Mouse (Mus musculus) liver, embryonic 11.5 days (tissue): ENCODE data around the gene Ccdc54. TPM values are rescaled to one million over a fixed set of nuclear protein-coding genes. Genes with fewer than 3 reads are reported as not detected.

Experiments
- ATAC-seq: fragments of 200-750 bp; cut with Nextera tagmentation; replicated peaks from 2 replicates; pipeline ENCODE4 v1.8.0; 2017; ENCODE audit warnings: moderate number of reproducible peaks, mild to moderate bottlenecking, moderate TSS enrichment, moderate library complexity; ENCODE audit not compliant: low FRiP score
- DNase-seq: peaks from one replicate; pipeline ENCODE4 v3.0.0-alpha.2; 2017; ENCODE audit warnings: low spot score
- H3K27ac ChIP-seq: fragments of 300-500 bp; sonication (generic); 2 replicates; pipeline ENCODE4 v1.5.1; 2014; ENCODE audit warnings: mild to moderate bottlenecking, low read depth, low read length, control low read depth
- H3K27me3 ChIP-seq: fragments of 300-500 bp; sonication (generic); replicated peaks from 2 replicates; pipeline ENCODE4 v1.6.1; 2014; ENCODE audit warnings: low read length, mixed read lengths; ENCODE audit not compliant: control insufficient read depth, insufficient read depth
- H3K36me3 ChIP-seq: fragments of 300-500 bp; sonication (generic); 2 replicates; pipeline ENCODE4 v1.6.1; 2014; ENCODE audit warnings: mild to moderate bottlenecking, low read length, moderate library complexity, mixed read lengths; ENCODE audit not compliant: control insufficient read depth, insufficient read depth
- H3K4me1 ChIP-seq: fragments of 300-500 bp; sonication (generic); replicated peaks from 2 replicates; pipeline ENCODE4 v1.6.1; 2014; ENCODE audit warnings: low read length, mixed read lengths; ENCODE audit not compliant: control insufficient read depth, insufficient read depth
- H3K4me2 ChIP-seq: fragments of 300-500 bp; sonication (generic); 2 replicates; pipeline ENCODE4 v1.6.1; 2014; ENCODE audit warnings: mild to moderate bottlenecking, control low read depth, moderate library complexity
- H3K4me3 ChIP-seq: fragments of 300-500 bp; sonication (generic); 2 replicates; pipeline ENCODE4 v1.5.1; 2014; ENCODE audit warnings: low read depth, low read length, control low read depth
- H3K9ac ChIP-seq: fragments of 300-500 bp; sonication (generic); 2 replicates; pipeline ENCODE4 v1.6.1; 2014; ENCODE audit warnings: low read depth, low read length, control low read depth
- H3K9me3 ChIP-seq: fragments of 300-500 bp; sonication (generic); 2 replicates; pipeline ENCODE4 v1.6.1; 2016; ENCODE audit warnings: low read length, inconsistent platforms, mixed read lengths; ENCODE audit not compliant: control insufficient read depth
- WGBS: fragments of 180-500 bp; shearing (Covaris S2); extraction: QIAGEN DNeasy Blood & Tissue Kit; methylation state at CpG from one replicate; pipeline ENCODE4 v1.1.7; 2014; 5-methylcytosine and 5-hydroxymethylcytosine counted together
- polyA plus RNA-seq: library from polyadenylated mRNA; unstranded; fragments of >200 nt; fragmentation: Nextera tagmentation; extraction: Ambion mirVana; gene quantifications from 2 replicates; pipeline ENCODE4 v1.2.1, GENCODE M21; 2014

Ccdc54 gene
- polyA plus RNA-seq, 1 experiment from 2014 or later, result not detected

DNA sequence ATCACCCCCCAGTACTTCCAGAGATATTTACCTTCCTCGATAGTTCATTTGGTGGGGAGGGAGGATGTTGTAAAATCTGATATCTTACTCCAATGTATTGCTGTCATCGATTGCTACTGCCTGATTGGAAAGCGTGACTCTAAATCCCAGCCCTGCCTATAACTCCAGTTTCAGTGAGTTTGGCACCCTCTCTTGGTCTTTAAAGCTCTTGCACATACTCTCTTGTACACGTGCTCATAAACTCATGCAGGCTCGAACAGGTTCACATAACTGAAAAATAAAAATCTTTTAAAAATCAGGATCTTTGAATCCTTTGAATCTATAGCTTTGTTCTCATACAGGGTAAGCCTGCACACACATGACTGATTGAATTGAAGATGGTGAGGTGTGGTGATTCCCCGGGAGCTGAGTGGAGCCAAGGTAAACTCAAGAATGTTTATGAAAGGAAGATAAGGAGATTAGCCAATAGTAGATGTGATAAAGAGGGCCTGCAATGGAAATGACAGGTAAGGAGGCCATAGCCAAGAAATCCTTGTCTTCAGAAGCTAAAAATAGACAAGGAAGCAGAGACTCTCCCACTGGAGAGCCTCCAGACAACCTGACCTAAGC is 31.7 kb downstream of the Ccdc54 start:
- DNase-seq (no peak), ATAC-seq (no peak)
- H3K9me3 ChIP-seq, result no peaks in the 10 kb centered on the region
- H3K27ac ChIP-seq, result no peak overlapping the region
- H3K27me3 ChIP-seq, result no peaks in the 10 kb centered on the region
- H3K4me1 ChIP-seq, result no peaks in the 10 kb centered on the region
- H3K36me3 ChIP-seq, result no peaks in the 10 kb centered on the region
- H3K4me2 ChIP-seq, result no peak overlapping the region
- H3K4me3 ChIP-seq, result no peak overlapping the region
- H3K9ac ChIP-seq, result no peak overlapping the region
- 73% methylated on average over 6 of the region's 6 CpGs for WGBS

- DNase-seq, result no peak
- WGBS, result 77% methylated on average over 2 of the region's 2 CpGs
- ATAC-seq, result no peak
These were observed 37.1 kb downstream of the Ccdc54 start for GRCm38 (mm10) chr16:50553828-50554227.

DNA sequence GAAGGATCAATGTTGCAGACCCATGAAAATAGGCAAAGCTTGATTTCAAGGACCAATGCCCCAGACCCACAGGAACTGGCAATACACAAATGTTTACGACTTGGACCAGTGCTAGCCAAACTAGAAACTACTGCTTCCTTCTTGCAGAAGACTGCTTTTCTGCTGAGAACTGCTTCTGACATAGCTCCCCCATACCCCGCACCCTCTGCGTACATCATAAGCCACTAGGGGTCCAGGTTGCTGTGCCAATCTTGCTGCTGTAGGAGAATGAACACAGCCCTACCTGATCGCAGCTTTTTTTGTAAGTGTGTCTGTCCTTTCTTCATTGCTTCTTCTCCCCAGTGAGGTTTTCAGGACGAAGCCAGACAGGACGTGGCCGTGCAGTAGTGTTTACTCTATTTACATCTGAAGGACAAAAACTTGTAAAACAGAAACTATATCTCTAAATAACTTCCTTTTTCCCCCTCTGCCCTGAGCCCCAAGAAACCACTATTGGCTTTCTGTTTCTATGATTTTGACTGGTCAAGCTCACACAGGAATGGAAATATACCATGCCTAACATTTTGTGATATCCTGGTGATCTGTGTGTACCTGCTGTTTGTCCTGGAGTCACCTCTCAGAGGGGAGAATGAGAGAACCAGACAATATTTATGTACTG is 39.0 kb downstream of the Ccdc54 start:
- 68% methylated on average over 7 of the region's 7 CpGs for WGBS
- no peak overlapping the region for H3K9ac ChIP-seq
- H3K4me3 ChIP-seq, result no peak overlapping the region
- no peaks in the 10 kb centered on the region for H3K36me3 ChIP-seq
- H3K27ac ChIP-seq, result no peak overlapping the region
- no peaks in the 10 kb centered on the region for H3K9me3 ChIP-seq
- no peak for DNase-seq
- no peak for ATAC-seq
- no peaks in the 10 kb centered on the region for H3K27me3 ChIP-seq
- H3K4me1 ChIP-seq, result no peaks in the 10 kb centered on the region
- H3K4me2 ChIP-seq, result no peak overlapping the region

More at GRCm38 (mm10) chr16:50553828-50554227, 37.1 kb downstream of the Ccdc54 start:
- no peak overlapping the region for H3K4me3 ChIP-seq
- H3K27ac ChIP-seq, result no peak overlapping the region
- H3K36me3 ChIP-seq, result no peaks in the 10 kb centered on the region
- no peaks in the 10 kb centered on the region for H3K4me1 ChIP-seq
- H3K4me2 ChIP-seq, result no peak overlapping the region
- no peaks in the 10 kb centered on the region for H3K9me3 ChIP-seq
- no peaks in the 10 kb centered on the region for H3K27me3 ChIP-seq
- no peak overlapping the region for H3K9ac ChIP-seq

- Histone ChIP-seq H3K9me3 (no peaks in the 10 kb centered on the region), H3K4me1 (no peaks in the 10 kb centered on the region), H3K9ac (no peak overlapping the region), H3K4me3 (no peak overlapping the region), H3K4me2 (no peak overlapping the region), H3K36me3 (no peaks in the 10 kb centered on the region), H3K27me3 (no peaks in the 10 kb centered on the region), H3K27ac (no peak overlapping the region)
- no peak for ATAC-seq
- 87% methylated on average over 5 of the region's 5 CpGs for whole genome bisulfite sequencing
- DNase-seq, result no peak
These were observed 40.0 kb downstream of the Ccdc54 start for GRCm38 (mm10) chr16:50550927-50551326.

DNA sequence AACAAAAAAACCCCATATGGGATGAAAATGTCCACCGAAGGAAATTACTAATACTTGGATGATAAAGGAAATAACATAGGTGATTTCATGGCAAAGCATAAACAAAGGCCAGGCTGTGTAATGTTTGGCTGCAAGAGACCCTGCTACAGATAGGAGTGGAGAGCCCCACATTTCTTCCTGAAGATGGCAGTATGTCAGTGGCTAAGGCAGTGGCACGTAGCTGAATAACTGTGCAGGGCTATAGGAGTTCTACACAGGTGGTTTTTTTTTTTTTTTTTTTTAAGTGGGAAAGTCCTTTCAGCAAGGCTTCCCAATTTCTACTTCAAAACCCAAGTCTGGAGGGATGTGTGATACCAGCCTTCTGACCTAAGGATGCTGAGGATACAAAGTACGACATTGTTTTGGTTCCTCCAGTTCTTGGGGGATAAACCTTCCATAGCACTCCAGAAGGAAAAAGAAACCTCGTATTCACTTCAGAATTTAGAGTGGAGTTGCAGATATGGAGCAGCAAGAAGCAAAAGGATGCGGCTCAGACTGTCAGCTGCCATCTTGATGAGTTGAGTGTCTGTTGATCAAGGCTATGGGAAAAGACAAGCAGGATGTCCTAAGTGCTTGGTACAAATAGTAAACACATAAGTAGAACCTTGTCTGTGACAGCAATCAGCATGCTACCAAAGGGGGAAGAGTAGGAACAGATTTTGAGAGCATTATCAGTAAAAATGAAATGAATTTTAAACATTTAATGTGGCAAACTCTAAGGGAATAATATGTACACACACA is 48.2 kb downstream of the Ccdc54 start:
- H3K27me3 ChIP-seq, result no peaks in the 10 kb centered on the region
- no peak overlapping the region for H3K27ac ChIP-seq
- no peaks in the 10 kb centered on the region for H3K9me3 ChIP-seq
- ATAC-seq (no peak), DNase-seq (no peak)
- H3K4me3 ChIP-seq, result no peak overlapping the region
- H3K4me1 ChIP-seq, result no peaks in the 10 kb centered on the region
- WGBS, result 63% methylated on average over 5 of the region's 5 CpGs
- H3K9ac ChIP-seq, result no peak overlapping the region
- H3K36me3 ChIP-seq, result no peaks in the 10 kb centered on the region
- no peak overlapping the region for H3K4me2 ChIP-seq

Other genes with a start within 250 kb of the Ccdc54 start
- gene Bbx, start 158.8 kb downstream of the Ccdc54 start, polyA plus RNA-seq, result 19.2 and 19.6 TPM in 2 replicates